Mouse (Mus musculus) testis, adult 2 months (tissue): ENCODE data around the gene Tnf.

ENCODE experiments used
- CTCF ChIP-seq: fragments of 200-500 bp; IDR thresholded peaks from 2 replicates; pipeline ENCODE4 v1.5.1; 2012; ENCODE audit warnings: low read depth, mild to moderate bottlenecking, inconsistent platforms, low read length, moderate library complexity; ENCODE audit not compliant: control insufficient read depth, insufficient read depth, insufficient replicate concordance
- POLR2A ChIP-seq: fragments of 200-500 bp; IDR thresholded peaks from 2 replicates; pipeline ENCODE4 v1.6.1; 2012; ENCODE audit warnings: low read depth, mild to moderate bottlenecking, inconsistent platforms, low read length, moderate library complexity; ENCODE audit not compliant: control insufficient read depth

- TF ChIP-seq CTCF = no peak
- TF ChIP-seq POLR2A = no peak
Measured at GRCm38 (mm10) chr17:35157661-35158175, 44.1 kb downstream of the Tnf start.
